Mouse (Mus musculus): ENCODE measurements around the gene Cfap157. TPM values are rescaled to one million over a fixed set of nuclear protein-coding genes. Genes with fewer than 3 reads are reported as not detected.

The Cfap157 gene
- not detected in 2 replicates for polyA plus RNA-seq (2011; ENCODE audit: insufficient read depth, insufficient read length, low read depth, missing spikeins)

GRCm38 (mm10) chr2:32784048-32784681 is at the start of gene Cfap157:
Gene Cfap157, minus strand, starts transcription at chr2:32784428.
- H3K9me3 ChIP-seq (replicated peaks; ENCODE audit: control insufficient read depth, insufficient read depth, low read length, poor library complexity, severe bottlenecking), result no peaks in the 10 kb centered on the region
- no peaks in the 10 kb centered on the region for H3K27me3 ChIP-seq (ENCODE audit: control insufficient read depth, insufficient read depth, low read length, poor library complexity, severe bottlenecking)
- no peak within 1 kb of the TSS for H3K4me3 ChIP-seq (ENCODE audit: low read depth, low read length)
- no peak within 1 kb of the TSS for H3K27ac ChIP-seq (ENCODE audit: insufficient read depth, low read length)
- no peak within 1 kb of the TSS for H3K9ac ChIP-seq (ENCODE audit: low read depth, poor library complexity, severe bottlenecking)
- TF ChIP-seq EP300 (IDR thresholded peaks at IDR 0.05; ENCODE audit: insufficient read depth, low read depth, low read length) (no peak), CTCF (IDR thresholded peaks at IDR 0.05; ENCODE audit: low read depth, low read length) (no peak), POLR2A (IDR thresholded peaks at IDR 0.05; ENCODE audit: insufficient read depth, low read length) (no peak)
- peaks cover 6% of the 10 kb centered on the region for H3K4me1 ChIP-seq (ENCODE audit: control insufficient read depth, insufficient read depth, low read length)
- H3K36me3 ChIP-seq (ENCODE audit: control insufficient read depth, insufficient read depth, low read length, poor library complexity, severe bottlenecking), result no peaks in the 10 kb centered on the region

- H3K36me3 ChIP-seq (ENCODE audit: control insufficient read depth, insufficient read depth, low read length, poor library complexity, severe bottlenecking), result no peaks in the 10 kb centered on the region
- H3K27me3 ChIP-seq (ENCODE audit: control insufficient read depth, insufficient read depth, low read length, poor library complexity, severe bottlenecking), result no peaks in the 10 kb centered on the region
- H3K9me3 ChIP-seq (replicated peaks; ENCODE audit: control insufficient read depth, insufficient read depth, low read length, poor library complexity, severe bottlenecking), result no peaks in the 10 kb centered on the region
- TF ChIP-seq CTCF (IDR thresholded peaks at IDR 0.05; ENCODE audit: low read depth, low read length), result no peak
- TF ChIP-seq POLR2A (IDR thresholded peaks at IDR 0.05; ENCODE audit: insufficient read depth, low read length), result no peak
- no peak for TF ChIP-seq EP300 (IDR thresholded peaks at IDR 0.05; ENCODE audit: insufficient read depth, low read depth, low read length)
- no peak overlapping the region for H3K27ac ChIP-seq (ENCODE audit: insufficient read depth, low read length)
- no peak overlapping the region for H3K9ac ChIP-seq (ENCODE audit: low read depth, poor library complexity, severe bottlenecking)
- H3K4me1 ChIP-seq (ENCODE audit: control insufficient read depth, insufficient read depth, low read length), result no peaks in the 10 kb centered on the region
- H3K4me3 ChIP-seq (ENCODE audit: low read depth, low read length), result no peak overlapping the region
These were observed 44.9 kb upstream of the Cfap157 start for GRCm38 (mm10) chr2:32828979-32829676.

GRCm38 (mm10) chr2:32825796-32826195 is 41.6 kb upstream of the Cfap157 start:
- TF ChIP-seq POLR2A (IDR thresholded peaks at IDR 0.05; ENCODE audit: insufficient read depth, low read length), result no peak
- no peak for TF ChIP-seq CTCF (IDR thresholded peaks at IDR 0.05; ENCODE audit: low read depth, low read length)

GRCm38 (mm10) chr2:32824778-32825177 is 40.5 kb upstream of the Cfap157 start:
- no peaks in the 10 kb centered on the region for H3K27me3 ChIP-seq (ENCODE audit: control insufficient read depth, insufficient read depth, low read length, poor library complexity, severe bottlenecking)
- TF ChIP-seq POLR2A (IDR thresholded peaks at IDR 0.05; ENCODE audit: insufficient read depth, low read length), result no peak
- H3K36me3 ChIP-seq (ENCODE audit: control insufficient read depth, insufficient read depth, low read length, poor library complexity, severe bottlenecking), result no peaks in the 10 kb centered on the region
- H3K4me1 ChIP-seq (ENCODE audit: control insufficient read depth, insufficient read depth, low read length), result no peaks in the 10 kb centered on the region
- H3K9me3 ChIP-seq (replicated peaks; ENCODE audit: control insufficient read depth, insufficient read depth, low read length, poor library complexity, severe bottlenecking), result no peaks in the 10 kb centered on the region
- no peak overlapping the region for H3K27ac ChIP-seq (ENCODE audit: insufficient read depth, low read length)
- H3K4me3 ChIP-seq (ENCODE audit: low read depth, low read length), result no peak overlapping the region
- no peak overlapping the region for H3K9ac ChIP-seq (ENCODE audit: low read depth, poor library complexity, severe bottlenecking)

More at GRCm38 (mm10) chr2:32825796-32826195, 41.6 kb upstream of the Cfap157 start:
- Histone ChIP-seq H3K4me3 (ENCODE audit: low read depth, low read length) (no peak overlapping the region), H3K9ac (ENCODE audit: low read depth, poor library complexity, severe bottlenecking) (no peak overlapping the region), H3K4me1 (ENCODE audit: control insufficient read depth, insufficient read depth, low read length) (no peaks in the 10 kb centered on the region), H3K27me3 (ENCODE audit: control insufficient read depth, insufficient read depth, low read length, poor library complexity, severe bottlenecking) (no peaks in the 10 kb centered on the region), H3K36me3 (ENCODE audit: control insufficient read depth, insufficient read depth, low read length, poor library complexity, severe bottlenecking) (no peaks in the 10 kb centered on the region), H3K27ac (ENCODE audit: insufficient read depth, low read length) (no peak overlapping the region), H3K9me3 (replicated peaks; ENCODE audit: control insufficient read depth, insufficient read depth, low read length, poor library complexity, severe bottlenecking) (no peaks in the 10 kb centered on the region)

GRCm38 (mm10) chr2:32824181-32824580 is 40.0 kb upstream of the Cfap157 start:
- Histone ChIP-seq H3K9me3 (replicated peaks; ENCODE audit: control insufficient read depth, insufficient read depth, low read length, poor library complexity, severe bottlenecking) (no peaks in the 10 kb centered on the region), H3K9ac (ENCODE audit: low read depth, poor library complexity, severe bottlenecking) (no peak overlapping the region), H3K4me1 (ENCODE audit: control insufficient read depth, insufficient read depth, low read length) (no peaks in the 10 kb centered on the region), H3K27ac (ENCODE audit: insufficient read depth, low read length) (no peak overlapping the region), H3K36me3 (ENCODE audit: control insufficient read depth, insufficient read depth, low read length, poor library complexity, severe bottlenecking) (no peaks in the 10 kb centered on the region), H3K27me3 (ENCODE audit: control insufficient read depth, insufficient read depth, low read length, poor library complexity, severe bottlenecking) (no peaks in the 10 kb centered on the region), H3K4me3 (ENCODE audit: low read depth, low read length) (no peak overlapping the region)
- TF ChIP-seq CTCF (IDR thresholded peaks at IDR 0.05; ENCODE audit: low read depth, low read length) (no peak), POLR2A (IDR thresholded peaks at IDR 0.05; ENCODE audit: insufficient read depth, low read length) (no peak), EP300 (IDR thresholded peaks at IDR 0.05; ENCODE audit: insufficient read depth, low read depth, low read length) (no peak)

GRCm38 (mm10) chr2:32823579-32824154 is 39.4 kb upstream of the Cfap157 start:
- Histone ChIP-seq H3K4me3 (ENCODE audit: low read depth, low read length) (no peak overlapping the region), H3K9me3 (replicated peaks; ENCODE audit: control insufficient read depth, insufficient read depth, low read length, poor library complexity, severe bottlenecking) (no peaks in the 10 kb centered on the region), H3K27me3 (ENCODE audit: control insufficient read depth, insufficient read depth, low read length, poor library complexity, severe bottlenecking) (no peaks in the 10 kb centered on the region), H3K36me3 (ENCODE audit: control insufficient read depth, insufficient read depth, low read length, poor library complexity, severe bottlenecking) (no peaks in the 10 kb centered on the region), H3K9ac (ENCODE audit: low read depth, poor library complexity, severe bottlenecking) (no peak overlapping the region), H3K4me1 (ENCODE audit: control insufficient read depth, insufficient read depth, low read length) (no peaks in the 10 kb centered on the region), H3K27ac (ENCODE audit: insufficient read depth, low read length) (no peak overlapping the region)
- TF ChIP-seq EP300 (IDR thresholded peaks at IDR 0.05; ENCODE audit: insufficient read depth, low read depth, low read length) (no peak), POLR2A (IDR thresholded peaks at IDR 0.05; ENCODE audit: insufficient read depth, low read length) (no peak), CTCF (IDR thresholded peaks at IDR 0.05; ENCODE audit: low read depth, low read length) (no peak)

All from ES-Bruce4 (cell line).